Mouse (Mus musculus): ENCODE measurements around the gene Olfr859.

GRCm38 (mm10) chr9:19769701-19770100, 35.0 kb upstream of the Olfr859 start:
- TF ChIP-seq POLR2A (IDR thresholded peaks at IDR 0.05; ENCODE audit: low read depth, low read length) = no peak
- no peak for TF ChIP-seq CTCF (IDR thresholded peaks at IDR 0.05; ENCODE audit: extremely low read depth, insufficient read length, insufficient replicate concordance, low read depth, low read length)
